Comparison of ENCODE assay signal across 8 mouse cellular contexts in genomic region chr6:83031921-83032590, GRCm38 (mm10). TPM values are rescaled to one million over a fixed set of nuclear protein-coding genes. Genes with fewer than 3 reads are reported as not detected.
DNase-seq lines count a peak whose midpoint lies in the region; ATAC-seq and TF ChIP-seq lines count a peak whose summit lies in the region.

No protein-coding gene starts in this region.

- peak overlapping the region; percentile 92 for H3K4me2 ChIP-seq in lung, embryonic 15.5 days
- H3K4me2 ChIP-seq in limb, embryonic 11.5 days (ENCODE audit: low read depth, severe bottlenecking) = peak overlapping the region; percentile 59

- H3K36me3 ChIP-seq in lung, embryonic 15.5 days = no peaks in the 10 kb centered on the region
- H3K36me3 ChIP-seq in limb, embryonic 11.5 days (ENCODE audit: control insufficient read depth, insufficient read depth, low read length) = no peaks in the 10 kb centered on the region
- peaks cover 6% of the 10 kb centered on the region; the same call in 1 of the 2 replicates for H3K36me3 ChIP-seq in small intestine, adult 2 months (ENCODE audit: control insufficient read depth, insufficient read depth, low read length)

- no peak for ATAC-seq in lung, embryonic 15.5 days (ENCODE audit: borderline replicate concordance, extremely low read depth, low FRiP score, low TSS enrichment)
- no peak for ATAC-seq in limb, embryonic 11.5 days (ENCODE audit: insufficient number of reproducible peaks, low FRiP score, low TSS enrichment, low read depth)

- no peak for DNase-seq in lung, postnatal 14 days
- DNase-seq in limb, embryonic 11.5 days (ENCODE audit: low spot score) = no peak
- no peak for DNase-seq in adrenal gland, postnatal 14 days
- DNase-seq in embryo, embryonic 10.5 days (ENCODE audit: low spot score) = no peak
- no peak for DNase-seq in ovary, adult 18-20 months (ENCODE audit: low spot score)

- peaks cover 3% of the 10 kb centered on the region; the same call in 1 of the 2 replicates for H3K27me3 ChIP-seq in lung, embryonic 15.5 days
- H3K27me3 ChIP-seq in limb, embryonic 11.5 days (ENCODE audit: control insufficient read depth, insufficient read depth, low read length) = peaks cover 23% of the 10 kb centered on the region
- H3K27me3 ChIP-seq in small intestine, adult 2 months (ENCODE audit: control insufficient read depth, insufficient read depth, low read length) = no peaks in the 10 kb centered on the region

- H3K4me1 ChIP-seq in lung, embryonic 15.5 days = peaks cover 41% of the 10 kb centered on the region
- peaks cover 20% of the 10 kb centered on the region; the same call in 1 of the 2 replicates for H3K4me1 ChIP-seq in embryonic fibroblast, embryonic 13.5 days (ENCODE audit: control insufficient read depth, insufficient read depth, low read length)
- peaks cover 6% of the 10 kb centered on the region for H3K4me1 ChIP-seq in limb, embryonic 11.5 days (ENCODE audit: control insufficient read depth, insufficient read depth, low read length)
- peaks cover 7% of the 10 kb centered on the region for H3K4me1 ChIP-seq in small intestine, adult 2 months (ENCODE audit: control insufficient read depth, insufficient read depth, insufficient read length, low read length)

- TF ChIP-seq POLR2A in embryonic fibroblast, embryonic 13.5 days (IDR thresholded peaks at IDR 0.05; ENCODE audit: low read depth, low read length) = 0 out of 2 replicates have a peak, but pooled peaks have one; percentile 30
- no peak for TF ChIP-seq POLR2A in small intestine, adult 2 months (IDR thresholded peaks at IDR 0.05; ENCODE audit: low read depth, low read length)

- 37% methylated on average over 18 of the region's 18 CpGs for WGBS in lung, embryonic 15.5 days
- WGBS in limb, embryonic 11.5 days = 15% methylated on average over 18 of the region's 18 CpGs
- WGBS in small intestine, adult 2 months = 82% methylated on average over 18 of the region's 18 CpGs

- H3K9ac ChIP-seq in lung, embryonic 15.5 days = peak overlapping the region; percentile 17; the same call in 1 of the 2 replicates
- 0 out of 2 replicates have a peak overlapping the region, but pooled peaks have one; percentile 14 for H3K9ac ChIP-seq in limb, embryonic 11.5 days (ENCODE audit: low read length)

- TF ChIP-seq CTCF in embryonic fibroblast, embryonic 13.5 days (IDR thresholded peaks at IDR 0.05; ENCODE audit: borderline replicate concordance, insufficient read depth, low read length) = no peak
- no peak for TF ChIP-seq CTCF in small intestine, adult 2 months (IDR thresholded peaks at IDR 0.05; ENCODE audit: extremely low read depth, insufficient read length, insufficient replicate concordance, low read depth, low read length)

- no peak overlapping the region for H3K27ac ChIP-seq in lung, embryonic 15.5 days
- H3K27ac ChIP-seq in embryonic fibroblast, embryonic 13.5 days (ENCODE audit: insufficient read depth, low read length) = peak overlapping the region; percentile 85; the same call in 1 of the 2 replicates
- H3K27ac ChIP-seq in limb, embryonic 11.5 days (replicated peaks; ENCODE audit: low read depth, low read length) = no peak overlapping the region; the same call in 1 of the 2 replicates
- H3K27ac ChIP-seq in small intestine, adult 2 months (ENCODE audit: insufficient read depth, low read depth, low read length) = no peak overlapping the region

- peak overlapping the region; percentile 76 for H3K4me3 ChIP-seq in lung, embryonic 15.5 days
- peak overlapping the region; percentile 93 for H3K4me3 ChIP-seq in embryonic fibroblast, embryonic 13.5 days (ENCODE audit: insufficient read depth, low read length)
- peak overlapping the region; percentile 50 for H3K4me3 ChIP-seq in limb, embryonic 11.5 days (ENCODE audit: low read depth, low read length)
- peak overlapping the region; percentile 95 for H3K4me3 ChIP-seq in small intestine, adult 2 months (ENCODE audit: low read depth, low read length)

- no peaks in the 10 kb centered on the region for H3K9me3 ChIP-seq in lung, embryonic 15.5 days
- no peaks in the 10 kb centered on the region for H3K9me3 ChIP-seq in limb, embryonic 11.5 days (ENCODE audit: control insufficient read depth, low read length)

RNA-seq across cellular contexts. Expression of gene Dok1, which starts 1.2 kb away (rescaled TPM):
- polyA plus RNA-seq in lung, embryonic 15.5 days (2015; fragmentation: Nextera tagmentation; extraction: Ambion mirVana) = 18.3 and 19.6 TPM in 2 replicates
- 37.9 and 56.4 TPM in 2 replicates for polyA plus RNA-seq in embryonic fibroblast, embryonic 13.5 days (2011; ENCODE audit: insufficient read length, low read depth, missing spikeins)
- 6.5 and 7.3 TPM in 2 replicates for polyA plus RNA-seq in limb, embryonic 11.5 days (2014; fragmentation: Nextera tagmentation; extraction: Ambion mirVana)
- polyA plus RNA-seq in small intestine, adult 2 months (2012; rRNA removed) = 2.2 and 6.1 TPM in 2 replicates
- total RNA-seq in adrenal gland, postnatal 14 days (2021) = 8.3 and 13.0 TPM in 2 replicates

RNA-seq across cellular contexts. Expression of gene Loxl3, which starts 1.9 kb away (rescaled TPM):
- polyA plus RNA-seq in lung, embryonic 15.5 days (2015; fragmentation: Nextera tagmentation; extraction: Ambion mirVana) = 21.9 and 23.2 TPM in 2 replicates
- polyA plus RNA-seq in embryonic fibroblast, embryonic 13.5 days (2011; ENCODE audit: insufficient read length, low read depth, missing spikeins) = 124 and 241 TPM in 2 replicates
- polyA plus RNA-seq in limb, embryonic 11.5 days (2014; fragmentation: Nextera tagmentation; extraction: Ambion mirVana) = 10.1 and 13.7 TPM in 2 replicates
- 1.4 and 2.5 TPM in 2 replicates for polyA plus RNA-seq in small intestine, adult 2 months (2012; rRNA removed)
- total RNA-seq in adrenal gland, postnatal 14 days (2021) = 2.8 and 4.1 TPM in 2 replicates

RNA-seq across cellular contexts. Expression of gene Aup1, which starts 22.3 kb away (rescaled TPM):
- polyA plus RNA-seq in lung, embryonic 15.5 days (2015; fragmentation: Nextera tagmentation; extraction: Ambion mirVana) = 177 and 188 TPM in 2 replicates
- polyA plus RNA-seq in embryonic fibroblast, embryonic 13.5 days (2011; ENCODE audit: insufficient read length, low read depth, missing spikeins) = 129 and 133 TPM in 2 replicates
- polyA plus RNA-seq in limb, embryonic 11.5 days (2014; fragmentation: Nextera tagmentation; extraction: Ambion mirVana) = 122 and 123 TPM in 2 replicates
- 392 and 694 TPM in 2 replicates for polyA plus RNA-seq in small intestine, adult 2 months (2012; rRNA removed)
- 164 and 190 TPM in 2 replicates for total RNA-seq in adrenal gland, postnatal 14 days (2021)

RNA-seq across cellular contexts. Expression of gene Htra2, which starts 23.0 kb away (rescaled TPM):
- polyA plus RNA-seq in lung, embryonic 15.5 days (2015; fragmentation: Nextera tagmentation; extraction: Ambion mirVana) = 76.6 and 78.4 TPM in 2 replicates
- polyA plus RNA-seq in embryonic fibroblast, embryonic 13.5 days (2011; ENCODE audit: insufficient read length, low read depth, missing spikeins) = 56.3 and 60.8 TPM in 2 replicates
- polyA plus RNA-seq in limb, embryonic 11.5 days (2014; fragmentation: Nextera tagmentation; extraction: Ambion mirVana) = 28.7 and 33.2 TPM in 2 replicates
- 15.0 and 24.3 TPM in 2 replicates for polyA plus RNA-seq in small intestine, adult 2 months (2012; rRNA removed)
- 50.7 and 59.3 TPM in 2 replicates for total RNA-seq in adrenal gland, postnatal 14 days (2021)

RNA-seq across cellular contexts. Expression of gene Dqx1, which starts 25.6 kb away (rescaled TPM):
- 0.98 and 1.7 TPM in 2 replicates for polyA plus RNA-seq in lung, embryonic 15.5 days (2015; fragmentation: Nextera tagmentation; extraction: Ambion mirVana)
- polyA plus RNA-seq in embryonic fibroblast, embryonic 13.5 days (2011; ENCODE audit: insufficient read length, low read depth, missing spikeins) = 0.25 and 0.84 TPM in 2 replicates
- polyA plus RNA-seq in limb, embryonic 11.5 days (2014; fragmentation: Nextera tagmentation; extraction: Ambion mirVana) = 0.35 and 0.88 TPM in 2 replicates
- polyA plus RNA-seq in small intestine, adult 2 months (2012; rRNA removed) = 22.1 and 48.6 TPM in 2 replicates
- total RNA-seq in adrenal gland, postnatal 14 days (2021) = 2.8 TPM in 2 replicates
